Mouse (Mus musculus): Measurements from ENCODE around the gene Ttll5.

Gene Ttll5

GRCm38 (mm10) chr12:85967812-85968211 lies 143.4 kb downstream of the Ttll5 start:
- DNase-seq (ENCODE audit: low read depth, low spot score), result no peak

- no peak for DNase-seq (ENCODE audit: low read depth, low spot score)
Observed at GRCm38 (mm10) chr12:85968409-85968808, 143.9 kb downstream of the Ttll5 start.

GRCm38 (mm10) chr12:85969571-85969970 lies 145.1 kb downstream of the Ttll5 start:
- no peak for DNase-seq (ENCODE audit: low read depth, low spot score)

DNA sequence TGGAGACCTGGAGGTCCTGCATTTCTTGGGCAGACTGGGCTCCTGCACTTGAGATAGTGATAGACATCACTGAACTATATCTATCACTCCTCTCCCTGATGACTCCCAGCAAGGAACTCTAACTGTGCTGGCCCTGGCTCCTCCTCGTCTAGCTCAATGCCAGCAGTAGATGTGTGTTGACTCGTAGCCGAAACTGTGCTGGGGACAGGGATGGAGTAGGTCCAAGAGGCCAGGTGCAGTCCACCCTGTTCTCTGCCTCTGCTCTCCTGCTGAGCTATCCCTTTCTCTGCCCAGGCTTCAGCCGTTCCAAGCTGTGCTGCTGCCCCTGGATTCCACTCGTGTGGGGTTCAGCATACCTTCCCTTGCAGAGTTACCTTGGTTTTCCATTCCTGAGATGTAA lies 145.7 kb downstream of the Ttll5 start:
- no peak for DNase-seq (ENCODE audit: low read depth, low spot score)

DNA sequence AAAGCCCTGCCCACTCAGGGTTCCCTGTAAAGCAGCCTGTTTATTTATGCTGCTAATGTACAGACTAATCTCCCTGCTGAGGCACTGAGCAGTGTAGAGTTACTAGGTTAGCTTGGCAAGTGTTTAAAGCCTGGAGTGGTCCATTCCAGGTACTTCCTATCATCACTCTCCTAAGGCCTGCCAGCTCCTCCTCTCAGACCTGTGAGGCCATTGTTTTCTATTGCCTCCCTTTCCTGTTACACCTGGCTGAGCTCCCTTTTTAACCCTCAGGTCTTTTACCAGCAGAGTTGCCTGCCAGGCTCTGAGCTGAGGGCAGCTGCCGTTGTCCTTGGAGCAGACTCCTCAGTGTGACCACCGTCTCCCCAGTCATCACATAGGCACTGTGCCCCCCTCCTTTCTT lies 146.3 kb downstream of the Ttll5 start:
- DNase-seq (ENCODE audit: low read depth, low spot score), result no peak

- DNase-seq (ENCODE audit: low read depth, low spot score), result no peak
Observed at GRCm38 (mm10) chr12:85971655-85972054, 147.2 kb downstream of the Ttll5 start.

GRCm38 (mm10) chr12:85973526-85973925 lies 149.1 kb downstream of the Ttll5 start:
- DNase-seq (ENCODE audit: low read depth, low spot score), result no peak

- DNase-seq (ENCODE audit: low read depth, low spot score), result no peak
Observed at GRCm38 (mm10) chr12:85974030-85974429, 149.6 kb downstream of the Ttll5 start.

GRCm38 (mm10) chr12:85979996-85980395 lies 155.5 kb downstream of the Ttll5 start:
- DNase-seq (ENCODE audit: low read depth, low spot score), result no peak

DNA sequence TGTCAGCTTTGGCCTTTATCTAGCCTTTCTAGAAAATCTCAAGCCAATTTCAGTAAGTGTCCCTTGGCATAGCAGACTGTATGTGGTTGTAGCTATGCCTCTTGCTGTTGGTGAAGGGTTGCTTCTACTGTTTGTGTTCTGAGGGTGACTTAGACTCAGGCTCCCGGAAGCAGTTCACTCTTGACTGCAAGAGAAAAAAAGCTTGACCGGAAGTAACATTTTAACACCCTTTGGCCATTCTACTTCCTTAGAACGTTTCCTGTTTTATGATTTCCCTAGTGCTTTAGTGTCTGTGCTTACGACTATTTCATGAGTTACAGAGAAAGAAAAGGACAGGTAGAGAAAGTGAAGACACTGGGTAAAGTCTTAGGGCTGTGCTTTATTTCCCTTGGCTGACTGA lies 161.1 kb downstream of the Ttll5 start:
- DNase-seq (ENCODE audit: low read depth, low spot score), result no peak

DNA sequence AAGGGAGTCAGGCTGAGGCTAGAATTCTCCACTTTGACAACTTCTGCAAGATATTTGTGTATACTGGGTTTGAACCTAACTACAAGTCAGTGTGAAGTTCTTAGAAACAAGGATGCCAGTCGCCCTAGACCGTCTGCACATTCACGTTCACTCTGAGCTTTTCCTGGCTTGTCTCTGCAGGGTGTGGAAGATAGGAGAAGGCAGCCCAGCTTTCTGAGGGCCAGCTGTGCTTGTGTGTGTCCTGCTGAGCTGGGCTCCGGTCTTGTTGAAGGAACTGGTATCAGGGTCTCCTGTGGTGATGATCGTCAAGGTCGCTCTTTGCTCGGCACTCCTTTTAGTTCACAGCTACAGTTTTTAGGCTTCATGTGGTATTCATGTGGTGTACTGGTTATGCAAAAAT lies 161.6 kb downstream of the Ttll5 start:
- no peak for DNase-seq (ENCODE audit: low read depth, low spot score)

GRCm38 (mm10) chr12:85986540-85987443 lies 162.3 kb downstream of the Ttll5 start:
- DNase-seq (ENCODE audit: low read depth, low spot score), result no peak

DNA sequence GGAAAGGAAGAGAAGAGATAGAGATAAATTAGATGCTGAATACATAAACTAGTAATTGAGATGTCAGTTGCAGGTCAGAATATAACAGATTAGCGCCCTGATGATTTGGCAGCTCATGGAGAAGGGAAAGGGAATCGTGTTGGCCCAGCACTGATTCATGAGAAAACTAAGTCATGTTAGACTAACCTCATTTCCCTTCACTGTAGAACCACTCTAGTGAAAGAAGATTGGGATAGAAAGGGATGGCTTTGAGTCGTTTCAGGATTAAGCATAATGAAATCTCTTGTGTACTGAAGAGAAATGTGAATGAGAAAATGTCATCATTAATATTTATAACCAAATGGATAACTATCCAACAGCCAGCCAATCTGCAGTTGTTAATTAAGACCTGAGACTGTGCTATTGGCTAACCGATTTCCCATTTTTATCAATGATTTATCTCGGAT lies 163.0 kb downstream of the Ttll5 start:
- no peak for DNase-seq (ENCODE audit: low read depth, low spot score)

DNA sequence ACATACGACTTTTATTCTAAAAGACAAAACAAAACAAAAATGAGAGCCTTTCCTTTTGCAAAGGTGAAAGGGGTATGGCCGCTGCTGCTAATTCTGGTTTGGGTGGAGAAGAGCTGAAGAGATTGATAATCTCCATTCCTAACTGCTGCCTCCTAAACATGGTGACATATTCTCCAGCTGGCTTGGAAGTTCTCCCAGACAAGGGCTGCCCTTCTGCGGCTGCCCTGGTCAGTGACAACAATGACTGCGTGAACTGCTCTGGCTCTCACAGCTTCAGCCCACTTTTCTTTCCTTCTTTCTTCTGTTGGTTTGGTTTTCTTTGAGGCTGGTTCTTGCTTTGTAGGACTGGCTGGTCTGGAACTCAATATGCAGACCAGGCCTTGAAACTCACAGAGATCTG lies 163.7 kb downstream of the Ttll5 start:
- no peak for DNase-seq (ENCODE audit: low read depth, low spot score)

- DNase-seq (ENCODE audit: low read depth, low spot score), result no peak
Observed at GRCm38 (mm10) chr12:85988818-85989377, 164.4 kb downstream of the Ttll5 start.

GRCm38 (mm10) chr12:85992013-85992837 lies 167.8 kb downstream of the Ttll5 start:
- no peak for DNase-seq (ENCODE audit: low read depth, low spot score)

DNA sequence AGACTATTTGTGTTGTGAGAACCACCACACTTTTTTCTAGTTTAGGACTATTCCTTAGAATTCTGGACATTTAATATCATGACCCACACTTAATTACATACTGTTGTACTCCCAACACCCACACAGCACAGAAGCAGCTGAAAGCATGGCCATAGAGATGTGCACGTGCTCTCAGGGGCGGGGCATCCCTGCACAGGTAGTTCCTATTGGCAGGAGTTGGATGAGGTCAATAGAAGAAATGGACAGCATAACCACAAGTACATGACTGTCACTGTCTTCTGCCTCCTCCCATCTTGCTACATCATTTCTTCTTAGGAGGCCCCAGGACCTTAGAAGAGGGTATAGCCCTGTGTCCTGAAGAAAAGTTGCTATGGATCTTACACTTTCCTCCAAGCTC lies 168.4 kb downstream of the Ttll5 start:
- no peak for DNase-seq (ENCODE audit: low read depth, low spot score)

DNA sequence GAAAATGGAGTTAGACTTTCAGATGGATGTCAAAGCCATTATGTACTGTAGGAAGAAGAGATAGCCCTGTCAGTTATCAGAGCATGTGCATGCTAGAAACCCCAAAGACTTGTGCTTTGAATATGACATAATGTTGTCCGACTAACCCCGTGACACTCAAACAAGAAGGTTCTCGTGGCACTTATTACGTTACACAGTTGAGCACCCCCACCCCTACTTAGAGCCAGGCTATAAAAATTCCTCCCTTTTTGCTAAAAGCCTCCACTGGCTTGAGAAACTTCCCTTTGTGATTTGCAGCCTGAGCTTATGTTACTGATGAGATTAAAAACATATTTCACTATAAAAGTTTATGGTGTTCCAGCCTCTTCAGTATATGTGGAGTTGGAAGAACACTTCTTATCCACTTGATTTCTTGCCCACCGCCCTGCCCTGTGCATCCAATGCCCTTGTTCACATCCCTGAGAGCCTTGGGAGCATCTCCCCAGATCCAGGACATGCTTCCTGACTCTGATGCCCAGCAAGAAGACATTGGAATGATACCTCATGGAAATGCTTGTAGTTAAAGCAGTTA lies 169.4 kb downstream of the Ttll5 start:
- no peak for DNase-seq (ENCODE audit: low read depth, low spot score)

- no peak for DNase-seq (ENCODE audit: low read depth, low spot score)
Observed at GRCm38 (mm10) chr12:86000641-86001073, 176.2 kb downstream of the Ttll5 start.

- DNase-seq (ENCODE audit: low read depth, low spot score), result no peak
Observed at GRCm38 (mm10) chr12:86001120-86001655, 176.7 kb downstream of the Ttll5 start.

DNA sequence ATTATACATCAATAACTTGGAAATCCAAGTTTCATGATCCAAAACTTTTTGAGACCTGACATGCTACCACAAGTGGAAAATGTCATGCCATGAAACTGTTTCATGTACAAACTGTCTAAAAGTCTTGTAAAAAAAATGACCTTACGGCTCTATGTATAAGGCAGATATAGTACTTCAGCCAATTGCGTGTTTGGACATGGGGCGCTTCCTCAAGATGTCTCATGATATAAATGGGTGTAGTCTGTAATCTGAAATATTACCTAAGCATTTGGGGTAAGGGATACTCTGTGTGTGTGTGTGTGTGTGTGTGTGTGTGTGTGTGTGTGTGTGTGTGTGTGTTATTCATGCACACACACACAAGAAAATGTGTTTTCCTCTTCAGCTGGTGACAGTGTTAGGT lies 180.2 kb downstream of the Ttll5 start:
- no peak for DNase-seq (ENCODE audit: low read depth, low spot score)

DNA sequence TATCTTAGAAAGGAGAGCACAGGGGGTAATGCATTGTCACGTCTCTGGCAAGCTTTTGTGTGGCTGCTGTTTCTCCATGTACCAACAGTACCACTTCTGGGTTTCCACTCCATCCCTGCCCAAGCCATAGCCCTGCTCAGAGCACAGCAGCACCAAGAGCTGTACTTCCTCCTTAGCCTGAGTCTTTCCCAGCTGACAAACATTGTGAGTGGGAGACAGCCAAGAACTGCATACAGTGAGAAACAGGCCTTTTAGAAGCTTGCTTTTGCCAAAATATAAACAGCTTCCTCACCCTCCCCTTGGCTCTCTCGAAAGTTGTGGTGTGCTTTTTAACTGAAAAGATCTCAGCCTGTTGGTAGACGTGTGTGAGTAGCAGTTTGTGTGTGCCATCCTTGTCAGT lies 182.9 kb downstream of the Ttll5 start:
- no peak for DNase-seq (ENCODE audit: low read depth, low spot score)

Measured in WW6 (cell line).